Mouse (Mus musculus): Measurements from ENCODE around the gene St8sia2.

- TF ChIP-seq CTCF (IDR thresholded peaks at IDR 0.05; ENCODE audit: extremely low read depth, insufficient read depth, insufficient read length, insufficient replicate concordance) (no peak), POLR2A (IDR thresholded peaks at IDR 0.05; ENCODE audit: low read depth, low read length) (no peak)
Measured at GRCm38 (mm10) chr7:73917633-73918311, 95.7 kb downstream of the St8sia2 start.

All from spleen, adult 2 months (tissue).